In the genomic region with DNA sequence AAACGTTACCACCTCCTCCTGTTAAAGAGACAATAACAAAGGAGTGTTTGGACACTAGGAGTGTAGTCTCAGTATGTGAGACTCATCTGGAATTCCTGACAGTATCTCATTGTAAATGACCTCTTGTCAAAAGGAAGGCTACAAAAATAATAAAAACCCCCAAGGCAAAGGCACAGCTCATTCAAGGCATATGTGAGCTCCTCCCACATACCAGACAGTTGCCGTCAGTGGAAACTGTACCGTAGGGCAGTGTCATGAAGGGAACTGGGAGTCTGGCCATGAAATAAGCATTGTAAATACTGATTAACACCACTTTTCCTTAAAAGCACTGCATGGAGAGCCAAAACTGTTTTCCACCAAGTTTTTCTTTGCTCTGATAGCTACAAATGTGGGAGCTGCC, we compare ENCODE assay signal across 9 mouse cellular contexts. TPM values are rescaled to one million over a fixed set of nuclear protein-coding genes. Genes with fewer than 3 reads are reported as not detected.
DNase-seq lines count a peak whose midpoint lies in the region; ATAC-seq and TF ChIP-seq lines count a peak whose summit lies in the region.
"Had no signal": no experiment of that assay in that cellular context is flagged by ENCODE, and none has a peak within 500 bp of the region (broad histone marks: within the 10 kb centered on the region; RNA-seq: fewer than 3 reads in every experiment).

No protein-coding gene starts in this region.

- H3K4me1 ChIP-seq in midbrain, postnatal 0 days (ENCODE audit: insufficient read depth, low read length): peaks cover 12% of the 10 kb centered on the region
- peaks cover 78% of the 10 kb centered on the region for H3K4me1 ChIP-seq in midbrain, embryonic 10.5 days
- H3K4me1 ChIP-seq in intestine, postnatal 0 days (replicated peaks; ENCODE audit: control insufficient read depth, insufficient read depth, low read length): peaks cover 32% of the 10 kb centered on the region
- H3K4me1 ChIP-seq in lung, embryonic 15.5 days: peaks cover 82% of the 10 kb centered on the region

- H3K9me3 ChIP-seq in midbrain, postnatal 0 days (ENCODE audit: low read length): no peaks in the 10 kb centered on the region
- no peaks in the 10 kb centered on the region for H3K9me3 ChIP-seq in midbrain, embryonic 10.5 days (replicated peaks)
- H3K9me3 ChIP-seq in intestine, postnatal 0 days (ENCODE audit: control insufficient read depth): no peaks in the 10 kb centered on the region
- no peaks in the 10 kb centered on the region for H3K9me3 ChIP-seq in lung, embryonic 15.5 days
- H3K9me3 ChIP-seq: neural tube, embryonic 12.5 days had no signal

- no peak overlapping the region for H3K27ac ChIP-seq in midbrain, postnatal 0 days (ENCODE audit: low read depth, low read length)
- no peak overlapping the region for H3K27ac ChIP-seq in midbrain, embryonic 10.5 days (replicated peaks)
- peak overlapping the region; percentile 79 for H3K27ac ChIP-seq in intestine, postnatal 0 days (ENCODE audit: low read depth, low read length)
- H3K27ac ChIP-seq in lung, embryonic 15.5 days: peak overlapping the region; percentile 87
- H3K27ac ChIP-seq: neural tube, embryonic 12.5 days had no signal

- no peak for ATAC-seq in midbrain, postnatal 0 days (ENCODE audit: low FRiP score)
- peak; percentile 66 for ATAC-seq in intestine, postnatal 0 days
- peak; percentile 87; the same call in 1 of the 2 replicates for ATAC-seq in lung, embryonic 15.5 days (ENCODE audit: borderline replicate concordance, extremely low read depth, low FRiP score, low TSS enrichment)

- H3K27me3 ChIP-seq in midbrain, postnatal 0 days (ENCODE audit: insufficient read depth, low read length): no peaks in the 10 kb centered on the region
- H3K27me3 ChIP-seq in midbrain, embryonic 10.5 days (ENCODE audit: low read depth, poor library complexity, severe bottlenecking): no peaks in the 10 kb centered on the region; the same call in 1 of the 2 replicates
- no peaks in the 10 kb centered on the region for H3K27me3 ChIP-seq in intestine, postnatal 0 days (replicated peaks; ENCODE audit: control insufficient read depth, insufficient read depth, low read length)
- no peaks in the 10 kb centered on the region for H3K27me3 ChIP-seq in lung, embryonic 15.5 days
- H3K27me3 ChIP-seq: neural tube, embryonic 12.5 days had no signal

- no peaks in the 10 kb centered on the region for H3K36me3 ChIP-seq in midbrain, postnatal 0 days (ENCODE audit: insufficient read depth, low read length)
- H3K36me3 ChIP-seq in midbrain, embryonic 10.5 days: no peaks in the 10 kb centered on the region
- H3K36me3 ChIP-seq in intestine, postnatal 0 days (ENCODE audit: control insufficient read depth, insufficient read depth): no peaks in the 10 kb centered on the region
- 0 out of 2 replicates have a peak, but pooled peaks cover 2% of the 10 kb centered on the region for H3K36me3 ChIP-seq in lung, embryonic 15.5 days
- H3K36me3 ChIP-seq: neural tube, embryonic 12.5 days had no signal

- H3K4me2 ChIP-seq in midbrain, postnatal 0 days (ENCODE audit: low read depth, low read length, poor library complexity, severe bottlenecking): no peak overlapping the region
- H3K4me2 ChIP-seq in intestine, postnatal 0 days (replicated peaks; ENCODE audit: low read depth): peak overlapping the region; percentile 55
- H3K4me2 ChIP-seq in lung, embryonic 15.5 days: no peak overlapping the region
- H3K4me2 ChIP-seq: neural tube, embryonic 12.5 days had no signal

- no peak overlapping the region for H3K9ac ChIP-seq in midbrain, postnatal 0 days (replicated peaks; ENCODE audit: low read length, poor library complexity, severe bottlenecking)
- no peak overlapping the region for H3K9ac ChIP-seq in intestine, postnatal 0 days (ENCODE audit: low read depth, low read length)
- no peak overlapping the region for H3K9ac ChIP-seq in lung, embryonic 15.5 days
- H3K9ac ChIP-seq: neural tube, embryonic 12.5 days had no signal

- WGBS in midbrain, postnatal 0 days: 39% methylated on average over 3 of the region's 3 CpGs
- 66% methylated on average over 3 of the region's 3 CpGs for WGBS in midbrain, embryonic 10.5 days
- 3% methylated on average over 3 of the region's 3 CpGs for WGBS in intestine, postnatal 0 days
- 9% methylated on average over 3 of the region's 3 CpGs for WGBS in lung, embryonic 15.5 days

- TF ChIP-seq CTCF in midbrain, postnatal 0 days (IDR thresholded peaks at IDR 0.05): no peak
- TF ChIP-seq CTCF in intestine, postnatal 0 days (IDR thresholded peaks at IDR 0.05; ENCODE audit: low read depth): no peak

- peak; percentile 19 for DNase-seq in midbrain, postnatal 0 days (ENCODE audit: low spot score)
- DNase-seq in midbrain, embryonic 10.5 days (ENCODE audit: low spot score): no peak
- peak; percentile 63 for DNase-seq in fat pad, adult 2 months (ENCODE audit: extremely low read depth, low read depth, low spot score)
- no peak for DNase-seq in left cerebral cortex, adult 11 months (ENCODE audit: low spot score)
- DNase-seq in cerebellum, postnatal 25 days: no peak
- DNase-seq in thymus, postnatal 4 days: no peak

- H3K4me3 ChIP-seq in midbrain, postnatal 0 days (ENCODE audit: low read depth, low read length): no peak overlapping the region
- H3K4me3 ChIP-seq in midbrain, embryonic 10.5 days: no peak overlapping the region
- peak overlapping the region; percentile 11; the same call in 1 of the 2 replicates for H3K4me3 ChIP-seq in intestine, postnatal 0 days (ENCODE audit: low read depth, low read length)
- H3K4me3 ChIP-seq in lung, embryonic 15.5 days: no peak overlapping the region
- H3K4me3 ChIP-seq: neural tube, embryonic 12.5 days had no signal

RNA-seq across cellular contexts. Expression of gene Sgms1, which starts 43.3 kb away (rescaled TPM):
- total RNA-seq in midbrain, postnatal 0 days (2014; rRNA removed): 28.4 and 32.3 TPM in 2 replicates
- 17.4 and 21.3 TPM in 2 replicates for polyA plus RNA-seq in midbrain, postnatal 0 days (2015; fragmentation: Nextera tagmentation; extraction: Ambion mirVana)
- polyA plus RNA-seq in midbrain, embryonic 10.5 days (2016; fragmentation: Nextera tagmentation; extraction: Ambion mirVana): 13.1 and 14.6 TPM in 2 replicates
- 18.6 and 23.6 TPM in 2 replicates for polyA plus RNA-seq in intestine, postnatal 0 days (2015; fragmentation: Nextera tagmentation; extraction: Ambion mirVana)
- polyA plus RNA-seq in lung, embryonic 15.5 days (2015; fragmentation: Nextera tagmentation; extraction: Ambion mirVana): 50.4 and 54.7 TPM in 2 replicates

Comparison
In these comparisons a context has a peak if more than half of its experiments do, and no peak if none do; other contexts are left out.
1. DNase-seq: peak in midbrain, postnatal 0 days (single experiment) and fat pad, adult 2 months (single experiment); none in midbrain, embryonic 10.5 days (single experiment), left cerebral cortex, adult 11 months (single experiment), cerebellum, postnatal 25 days (0 of 2) and thymus, postnatal 4 days (single experiment).
2. H3K27ac ChIP-seq: peak in intestine, postnatal 0 days (single experiment) and lung, embryonic 15.5 days (single experiment); none in midbrain, postnatal 0 days (single experiment) and midbrain, embryonic 10.5 days (single experiment).